Mouse (Mus musculus) embryonic fibroblast, embryonic 13.5 days (primary cell): ENCODE results near the gene Nectin4.

Experiments
- CTCF ChIP-seq: IDR thresholded peaks from 2 replicates; pipeline ENCODE4 v1.5.1; 2011; ENCODE audit warnings: mild to moderate bottlenecking, control low read depth, low read length, moderate library complexity, borderline replicate concordance; ENCODE audit not compliant: insufficient read depth
- POLR2A ChIP-seq: IDR thresholded peaks from 2 replicates; pipeline ENCODE4 v1.6.1; 2011; ENCODE audit warnings: low read depth, mild to moderate bottlenecking, control low read depth, low read length, moderate library complexity

DNA sequence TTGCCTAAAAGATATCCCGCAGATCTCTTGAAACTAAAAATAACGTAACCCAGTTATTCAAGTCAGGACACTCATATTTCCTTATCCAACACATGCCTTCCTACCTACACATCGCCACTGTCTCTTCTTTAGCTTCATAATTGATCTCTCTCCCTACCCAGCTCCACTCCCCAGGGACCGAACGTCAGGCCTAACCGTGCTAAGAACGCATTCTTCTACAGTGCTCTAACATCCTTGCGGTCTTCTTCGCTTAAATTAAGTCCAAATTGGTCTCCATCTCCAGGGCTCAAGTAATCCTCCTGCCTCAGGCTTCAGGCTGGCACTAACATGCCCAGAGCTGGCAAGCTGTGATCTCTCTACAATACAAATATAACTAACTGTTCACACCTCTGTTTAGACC lies 41.7 kb upstream of the Nectin4 start:
- TF ChIP-seq CTCF (no peak), POLR2A (no peak)
